Mouse (Mus musculus): Measurements from ENCODE around the gene Mthfr. TPM values are rescaled to one million over a fixed set of nuclear protein-coding genes. Genes with fewer than 3 reads are reported as not detected.
"Not testable (repeated sequence)": the region's sequence is repeated elsewhere in the genome, so short reads cannot be mapped to it uniquely, and the experiment has no call there.

The Mthfr gene
- polyA plus RNA-seq, 1 experiment from 2014 or later: 22.7 TPM

DNA sequence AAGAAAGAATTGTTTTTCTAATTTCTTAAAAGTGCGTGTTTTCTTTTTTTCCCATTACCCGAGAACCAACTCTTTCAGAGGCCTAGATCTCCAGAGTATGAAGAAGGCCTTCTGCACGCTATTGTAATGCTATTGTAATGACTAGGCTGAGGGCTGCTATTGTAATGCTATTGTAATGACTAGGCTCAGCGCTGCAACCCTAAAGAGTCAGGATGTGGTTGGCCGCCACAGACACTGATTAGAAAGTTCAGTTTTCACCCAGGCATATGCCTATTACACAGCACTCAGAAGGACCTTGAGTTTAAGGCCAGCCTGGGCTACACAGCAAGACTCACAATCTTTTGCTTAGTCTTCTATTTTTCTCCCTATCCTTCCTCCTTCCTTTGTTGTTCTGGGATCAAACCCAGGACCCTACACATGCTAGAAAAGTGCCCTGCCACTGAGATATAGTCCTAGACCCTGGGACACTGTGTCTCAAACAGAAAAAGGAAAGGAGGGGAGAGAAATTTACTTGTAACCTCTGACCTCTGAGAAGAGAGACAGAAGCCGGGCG, 4.9 kb upstream of the Mthfr start:
- Histone ChIP-seq H3K36me3 (ENCODE audit: control insufficient read depth, insufficient read depth, low read length) (no peaks in the 10 kb centered on the region), H3K9me3 (ENCODE audit: control insufficient read depth, low read length) (no peaks in the 10 kb centered on the region), H3K4me2 (ENCODE audit: low read depth) (no peak overlapping the region), H3K4me3 (ENCODE audit: low read depth, low read length) (no peak overlapping the region), H3K27me3 (ENCODE audit: control insufficient read depth, insufficient read depth, low read length) (no peaks in the 10 kb centered on the region), H3K4me1 (ENCODE audit: control insufficient read depth, insufficient read depth, low read length) (peaks cover 6% of the 10 kb centered on the region), H3K9ac (ENCODE audit: low read length) (no peak overlapping the region), H3K27ac (ENCODE audit: low read depth, low read length) (no peak overlapping the region)
- no peak for ATAC-seq (ENCODE audit: insufficient read depth, low FRiP score, low TSS enrichment)
- no peak for DNase-seq (ENCODE audit: low spot score)
- WGBS: 64% methylated on average over 7 of the region's 7 CpGs

DNA sequence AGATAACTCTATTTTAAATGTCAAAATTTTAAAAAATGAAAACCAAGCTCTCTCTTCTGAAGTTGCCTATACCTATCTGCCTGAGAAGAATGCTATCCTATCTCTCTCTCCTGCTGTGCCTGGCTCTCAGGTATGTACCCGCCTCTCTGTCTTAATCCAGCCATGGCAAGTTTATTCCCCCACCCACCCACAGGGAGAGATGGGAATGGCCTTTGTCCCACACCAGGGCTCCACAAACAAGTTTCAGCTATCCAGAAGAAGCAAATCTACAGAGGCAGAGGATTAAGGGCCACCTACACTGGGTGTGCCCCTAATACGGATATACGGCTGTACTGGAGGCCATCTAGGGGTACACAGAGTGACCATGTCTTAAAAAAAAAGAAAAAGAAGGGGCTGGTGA, 3.4 kb upstream of the Mthfr start:
- Histone ChIP-seq H3K4me2 (ENCODE audit: low read depth) (no peak overlapping the region), H3K9ac (ENCODE audit: low read length) (no peak overlapping the region), H3K36me3 (ENCODE audit: control insufficient read depth, insufficient read depth, low read length) (no peaks in the 10 kb centered on the region), H3K27me3 (ENCODE audit: control insufficient read depth, insufficient read depth, low read length) (no peaks in the 10 kb centered on the region), H3K4me1 (ENCODE audit: control insufficient read depth, insufficient read depth, low read length) (peaks cover 9% of the 10 kb centered on the region), H3K9me3 (ENCODE audit: control insufficient read depth, low read length) (no peaks in the 10 kb centered on the region), H3K4me3 (ENCODE audit: low read depth, low read length) (no peak overlapping the region), H3K27ac (ENCODE audit: low read depth, low read length) (no peak overlapping the region)
- 86% methylated on average over 3 of the region's 3 CpGs for WGBS
- DNase-seq (ENCODE audit: low spot score) (no peak), ATAC-seq (ENCODE audit: insufficient read depth, low FRiP score, low TSS enrichment) (no peak)

DNA sequence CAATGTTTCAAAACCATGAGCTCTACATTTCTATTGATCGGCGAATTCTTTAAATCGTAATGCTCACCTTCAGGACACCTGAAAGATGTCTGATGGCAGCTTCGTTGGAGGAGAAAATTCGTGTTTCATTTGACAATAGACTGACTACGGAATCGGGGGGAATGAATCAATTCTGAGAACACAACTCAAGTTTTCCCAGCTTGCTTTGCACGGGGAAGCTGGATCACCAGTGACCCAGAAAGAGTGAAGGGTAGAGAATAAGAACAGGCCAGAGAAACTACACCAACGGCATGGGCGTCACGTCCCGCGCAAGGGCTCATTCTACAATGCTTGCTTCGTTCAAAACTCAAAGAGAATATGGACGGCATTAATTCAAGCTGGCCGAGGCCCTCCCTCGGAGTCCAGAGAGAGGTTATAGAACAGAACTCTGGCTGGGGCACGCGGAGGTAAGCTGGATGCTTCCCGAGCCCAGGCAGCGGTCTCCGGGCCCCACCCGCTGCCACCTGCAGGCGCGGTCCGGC, 738 bp upstream of the Mthfr start:
- no peaks in the 10 kb centered on the region for H3K9me3 ChIP-seq (ENCODE audit: control insufficient read depth, low read length)
- no peaks in the 10 kb centered on the region for H3K27me3 ChIP-seq (ENCODE audit: control insufficient read depth, insufficient read depth, low read length)
- H3K36me3 ChIP-seq (ENCODE audit: control insufficient read depth, insufficient read depth, low read length): no peaks in the 10 kb centered on the region
- peaks cover 20% of the 10 kb centered on the region for H3K4me1 ChIP-seq (ENCODE audit: control insufficient read depth, insufficient read depth, low read length)
- H3K9ac ChIP-seq (ENCODE audit: low read length): peak overlapping the region; percentile 60
- 8% methylated on average over 26 of the region's 26 CpGs for WGBS
- DNase-seq (ENCODE audit: low spot score) (no peak), ATAC-seq (ENCODE audit: insufficient read depth, low FRiP score, low TSS enrichment) (no peak)
- peak overlapping the region; percentile 77 for H3K4me2 ChIP-seq (ENCODE audit: low read depth)
- H3K4me3 ChIP-seq (ENCODE audit: low read depth, low read length): peak overlapping the region; percentile 60
- no peak overlapping the region; the same call in 1 of the 2 replicates for H3K27ac ChIP-seq (ENCODE audit: low read depth, low read length)

DNA sequence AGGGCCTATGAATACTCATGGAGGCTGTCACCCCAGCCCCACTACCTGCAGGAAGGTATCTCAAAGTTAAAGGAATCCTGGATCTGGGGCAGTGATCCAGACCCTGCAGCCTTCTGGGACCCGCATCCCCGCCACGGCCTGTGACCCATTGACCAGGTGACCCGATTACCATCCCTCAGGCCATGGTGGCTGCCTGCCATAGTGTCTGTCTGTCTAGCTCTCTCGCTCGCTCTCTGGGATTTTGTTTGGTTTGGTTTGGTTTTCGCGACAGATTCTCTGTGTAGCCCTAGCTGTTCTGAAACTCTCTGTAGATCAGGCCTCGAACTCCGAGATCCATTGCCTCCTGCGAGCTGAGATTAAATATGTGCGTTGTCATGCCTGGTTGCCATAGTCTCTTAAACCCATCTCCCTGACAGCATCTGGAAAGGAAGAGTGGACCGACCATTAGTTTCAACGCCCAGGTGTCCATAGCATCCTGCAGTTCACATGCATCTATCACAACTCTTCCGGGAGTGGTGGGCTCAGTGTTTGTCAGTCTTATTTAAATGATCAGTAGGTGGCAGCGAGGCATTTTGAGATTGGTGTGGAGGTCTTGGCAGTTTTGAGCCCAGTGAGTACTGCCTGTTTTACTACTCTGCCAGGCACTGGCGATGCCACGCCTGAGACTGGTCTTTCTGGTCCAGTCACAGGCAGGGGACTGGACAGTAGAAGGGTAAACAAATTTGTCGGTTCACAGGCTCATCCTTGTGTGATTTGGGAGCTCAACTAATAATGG, 564 bp downstream of the Mthfr start:
- peak overlapping the region; percentile 60 for H3K4me3 ChIP-seq (ENCODE audit: low read depth, low read length)
- H3K27me3 ChIP-seq (ENCODE audit: control insufficient read depth, insufficient read depth, low read length): no peaks in the 10 kb centered on the region
- H3K9me3 ChIP-seq (ENCODE audit: control insufficient read depth, low read length): no peaks in the 10 kb centered on the region
- peak overlapping the region; percentile 60 for H3K27ac ChIP-seq (ENCODE audit: low read depth, low read length)
- ATAC-seq (ENCODE audit: insufficient read depth, low FRiP score, low TSS enrichment) (no peak), DNase-seq (ENCODE audit: low spot score) (no peak)
- H3K4me2 ChIP-seq (ENCODE audit: low read depth): peak overlapping the region; percentile 74
- peaks cover 20% of the 10 kb centered on the region for H3K4me1 ChIP-seq (ENCODE audit: control insufficient read depth, insufficient read depth, low read length)
- H3K36me3 ChIP-seq (ENCODE audit: control insufficient read depth, insufficient read depth, low read length): peaks cover 2% of the 10 kb centered on the region
- peak overlapping the region; percentile 50 for H3K9ac ChIP-seq (ENCODE audit: low read length)
- WGBS: 25% methylated on average over 19 of the region's 19 CpGs

DNA sequence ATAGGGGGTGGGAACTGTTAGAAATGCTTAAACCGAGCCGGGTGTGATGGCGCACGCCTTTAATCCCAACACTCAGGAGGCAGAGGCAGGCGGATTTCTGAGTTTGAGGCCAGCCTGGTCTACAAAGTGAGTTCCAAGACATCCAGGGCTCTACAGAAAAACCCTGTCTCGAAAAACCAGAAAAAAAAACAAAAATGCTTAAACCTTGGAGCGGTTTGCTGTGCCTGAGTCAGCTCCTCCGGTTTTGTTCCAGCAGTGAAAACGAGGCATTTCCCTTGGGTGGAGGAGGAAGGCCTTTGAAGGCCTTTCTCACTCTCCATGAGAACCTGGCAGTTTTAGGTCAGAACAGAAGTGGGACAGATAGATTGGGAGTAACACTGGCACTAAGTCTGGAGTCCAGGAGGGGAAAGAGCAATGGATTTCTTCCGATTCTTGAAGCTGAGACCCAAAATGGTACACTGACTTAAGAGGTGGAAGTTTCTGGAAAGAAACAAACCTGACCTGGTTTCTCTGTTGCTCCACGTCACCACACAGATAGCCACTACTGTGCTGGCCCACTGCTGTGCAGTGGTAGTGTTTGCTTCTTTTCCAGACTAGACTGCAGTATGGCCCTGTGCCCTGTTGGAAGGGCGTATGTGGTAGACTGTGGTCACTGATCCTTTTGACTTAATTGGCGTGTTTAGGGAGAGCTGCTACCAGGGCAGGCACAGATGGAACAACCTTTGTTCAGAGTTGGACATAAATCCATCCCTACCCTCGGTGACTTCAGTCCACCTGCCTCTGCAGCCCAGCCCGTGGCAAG, 1.4 kb downstream of the Mthfr start:
- Histone ChIP-seq H3K27ac (ENCODE audit: low read depth, low read length) (peak overlapping the region; percentile 84), H3K36me3 (ENCODE audit: control insufficient read depth, insufficient read depth, low read length) (peaks cover 5% of the 10 kb centered on the region), H3K4me3 (ENCODE audit: low read depth, low read length) (peak overlapping the region; percentile 44), H3K9me3 (ENCODE audit: control insufficient read depth, low read length) (no peaks in the 10 kb centered on the region), H3K27me3 (ENCODE audit: control insufficient read depth, insufficient read depth, low read length) (no peaks in the 10 kb centered on the region), H3K9ac (ENCODE audit: low read length) (peak overlapping the region; percentile 68), H3K4me2 (ENCODE audit: low read depth) (peak overlapping the region; percentile 79), H3K4me1 (ENCODE audit: control insufficient read depth, insufficient read depth, low read length) (peaks cover 20% of the 10 kb centered on the region)
- ATAC-seq (ENCODE audit: insufficient read depth, low FRiP score, low TSS enrichment) (0 out of 2 replicates have a peak, but pooled peaks have one; percentile 0), DNase-seq (ENCODE audit: low spot score) (no peak)
- 61% methylated on average over 15 of the region's 15 CpGs for WGBS

DNA sequence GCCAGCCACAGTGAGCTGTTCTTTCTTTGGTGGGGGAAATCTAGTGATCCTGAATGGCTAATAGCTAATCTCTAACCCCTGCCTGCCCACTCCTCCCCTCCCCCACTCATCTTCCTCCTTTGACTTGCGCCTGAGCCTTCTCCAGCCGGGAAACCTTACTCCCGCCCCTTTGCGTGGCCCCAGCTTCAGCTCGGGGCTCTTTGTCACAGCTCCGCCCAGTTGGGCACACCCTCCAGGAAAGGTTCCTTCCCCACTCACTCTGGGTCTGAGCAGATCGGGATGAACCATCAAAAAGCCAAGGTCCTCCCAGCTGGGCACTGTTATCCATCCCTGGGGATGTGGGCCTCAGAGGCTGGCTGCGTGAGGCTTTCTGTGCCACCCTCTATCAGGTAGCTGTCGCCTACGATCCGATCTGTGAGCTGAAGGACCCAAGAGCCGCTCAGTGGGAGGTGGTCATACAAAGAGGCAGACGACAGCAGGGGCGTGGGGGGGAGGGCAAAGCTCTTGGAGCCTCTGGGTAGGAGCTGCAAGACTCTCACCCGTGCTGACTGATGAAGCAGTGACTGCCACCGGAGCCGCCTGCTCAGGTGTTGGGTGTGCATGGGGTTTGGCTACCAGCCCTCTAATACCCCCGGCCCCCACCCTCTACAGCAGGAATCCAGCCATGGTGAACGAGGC, 2.2 kb downstream of the Mthfr start:
- H3K4me1 ChIP-seq (ENCODE audit: control insufficient read depth, insufficient read depth, low read length): peaks cover 20% of the 10 kb centered on the region
- ATAC-seq (ENCODE audit: insufficient read depth, low FRiP score, low TSS enrichment) (peak; percentile 56), DNase-seq (ENCODE audit: low spot score) (peak; percentile 83)
- peak overlapping the region; percentile 84 for H3K27ac ChIP-seq (ENCODE audit: low read depth, low read length)
- no peaks in the 10 kb centered on the region for H3K9me3 ChIP-seq (ENCODE audit: control insufficient read depth, low read length)
- peak overlapping the region; percentile 68 for H3K9ac ChIP-seq (ENCODE audit: low read length)
- H3K36me3 ChIP-seq (ENCODE audit: control insufficient read depth, insufficient read depth, low read length): peaks cover 5% of the 10 kb centered on the region
- peak overlapping the region; percentile 44 for H3K4me3 ChIP-seq (ENCODE audit: low read depth, low read length)
- WGBS: 2% methylated on average over 19 of the region's 19 CpGs
- H3K4me2 ChIP-seq (ENCODE audit: low read depth): peak overlapping the region; percentile 79
- H3K27me3 ChIP-seq (ENCODE audit: control insufficient read depth, insufficient read depth, low read length): no peaks in the 10 kb centered on the region

DNA sequence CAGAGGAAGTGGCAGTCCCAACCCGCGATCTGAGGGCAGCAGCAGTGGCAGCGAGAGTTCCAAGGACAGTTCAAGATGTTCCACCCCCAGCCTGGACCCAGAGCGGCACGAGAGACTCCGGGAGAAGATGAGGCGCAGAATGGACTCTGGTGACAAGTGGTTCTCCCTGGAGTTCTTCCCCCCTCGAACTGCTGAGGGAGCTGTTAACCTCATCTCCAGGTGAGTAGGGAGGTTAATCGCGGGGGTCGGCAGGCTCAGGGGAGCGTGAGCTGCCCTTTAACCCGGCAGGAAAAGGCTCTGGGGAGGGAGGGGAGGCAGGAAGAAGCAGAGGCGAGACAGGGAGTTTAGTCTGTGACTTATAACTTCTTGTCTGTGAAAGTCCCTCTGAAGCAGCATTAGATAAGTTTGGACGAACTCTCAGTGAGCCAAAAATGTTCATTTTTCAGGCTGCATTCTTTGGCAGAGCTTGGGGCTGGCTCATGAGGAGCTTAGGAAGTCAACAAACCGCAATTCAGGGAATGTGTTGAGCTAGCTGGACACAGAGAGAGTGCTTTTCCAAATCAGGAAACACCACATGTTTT, 2.8 kb downstream of the Mthfr start:
- H3K9ac ChIP-seq (ENCODE audit: low read length): peak overlapping the region; percentile 68
- H3K4me2 ChIP-seq (ENCODE audit: low read depth): peak overlapping the region; percentile 79
- H3K27me3 ChIP-seq (ENCODE audit: control insufficient read depth, insufficient read depth, low read length): no peaks in the 10 kb centered on the region
- peak overlapping the region; percentile 84 for H3K27ac ChIP-seq (ENCODE audit: low read depth, low read length)
- DNase-seq (ENCODE audit: low spot score) (peak; percentile 23), ATAC-seq (ENCODE audit: insufficient read depth, low FRiP score, low TSS enrichment) (no peak)
- H3K36me3 ChIP-seq (ENCODE audit: control insufficient read depth, insufficient read depth, low read length): peaks cover 5% of the 10 kb centered on the region
- no peaks in the 10 kb centered on the region for H3K9me3 ChIP-seq (ENCODE audit: control insufficient read depth, low read length)
- peak overlapping the region; percentile 44 for H3K4me3 ChIP-seq (ENCODE audit: low read depth, low read length)
- WGBS: 4% methylated on average over 16 of the region's 16 CpGs
- H3K4me1 ChIP-seq (ENCODE audit: control insufficient read depth, insufficient read depth, low read length): peaks cover 20% of the 10 kb centered on the region

DNA sequence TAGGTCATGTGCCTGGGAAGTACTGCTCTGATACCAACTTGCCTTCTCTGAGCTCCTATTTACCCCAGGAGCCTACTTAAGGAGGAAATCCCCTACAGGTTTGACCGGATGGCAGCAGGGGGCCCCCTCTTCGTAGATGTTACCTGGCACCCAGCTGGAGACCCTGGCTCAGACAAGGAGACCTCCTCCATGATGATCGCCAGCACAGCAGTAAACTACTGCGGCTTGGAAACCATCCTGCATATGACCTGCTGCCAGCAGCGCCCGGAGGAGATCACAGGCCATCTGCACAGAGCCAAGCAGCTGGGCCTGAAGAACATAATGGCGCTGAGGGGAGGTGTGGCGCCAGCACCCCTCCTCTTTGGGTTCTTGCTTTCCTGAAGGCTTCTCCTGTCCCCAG, 4.5 kb downstream of the Mthfr start:
- WGBS: 90% methylated on average over 6 of the region's 8 CpGs
- not testable (repeated sequence) for H3K4me2 ChIP-seq (ENCODE audit: low read depth); H3K9me3 ChIP-seq (ENCODE audit: control insufficient read depth, low read length); H3K27ac ChIP-seq (ENCODE audit: low read depth, low read length); H3K4me3 ChIP-seq (ENCODE audit: low read depth, low read length); DNase-seq (ENCODE audit: low spot score); ATAC-seq (ENCODE audit: insufficient read depth, low FRiP score, low TSS enrichment); H3K36me3 ChIP-seq (ENCODE audit: control insufficient read depth, insufficient read depth, low read length); H3K27me3 ChIP-seq (ENCODE audit: control insufficient read depth, insufficient read depth, low read length); H3K9ac ChIP-seq (ENCODE audit: low read length)
- H3K4me1 ChIP-seq (ENCODE audit: control insufficient read depth, insufficient read depth, low read length): peaks cover 14% of the 10 kb centered on the region

All from neural tube, embryonic 11.5 days (tissue).